Mouse (Mus musculus): ENCODE results near the gene Kalrn. TPM values are rescaled to one million over a fixed set of nuclear protein-coding genes. Genes with fewer than 3 reads are reported as not detected.
A peak's percentile ranks its signal among the peaks of the same experiment; 100 is the strongest.

Gene Kalrn
- polyA plus RNA-seq, 1 experiment from 2014 or later, result 44.6 TPM

DNA sequence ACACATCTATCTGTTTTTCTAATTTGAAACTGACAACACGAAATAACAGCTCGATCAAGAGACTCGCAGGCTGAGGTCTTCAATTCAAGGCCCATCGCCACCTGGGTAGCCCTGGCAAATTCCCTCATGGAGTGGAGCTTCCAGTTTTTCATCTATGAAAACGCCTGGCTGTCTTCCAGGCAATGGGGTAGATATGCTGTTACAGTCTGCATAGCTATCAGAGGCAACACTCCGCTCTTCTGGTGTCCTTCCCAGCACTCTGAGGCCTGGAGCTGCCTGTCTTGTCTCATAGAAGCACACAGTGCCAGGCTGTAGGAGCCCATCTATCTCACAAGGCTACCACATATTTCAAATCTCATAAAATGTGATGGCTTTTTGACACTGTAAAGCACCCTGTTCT lies 87.8 kb downstream of the Kalrn start:
- Histone ChIP-seq H3K4me3 (replicated peaks; ENCODE audit: low read depth, low read length) (no peak overlapping the region), H3K9ac (replicated peaks; ENCODE audit: low read length) (no peak overlapping the region), H3K4me1 (ENCODE audit: control insufficient read depth, insufficient read depth, low read length) (peaks cover 16% of the 10 kb centered on the region), H3K4me2 (ENCODE audit: low read length) (no peak overlapping the region), H3K9me3 (ENCODE audit: control insufficient read depth, low read length) (no peaks in the 10 kb centered on the region), H3K27ac (replicated peaks; ENCODE audit: low read depth, low read length) (0 out of 2 replicates have a peak overlapping the region, but pooled peaks have one; percentile 8), H3K36me3 (ENCODE audit: control insufficient read depth, insufficient read depth, low read length) (no peaks in the 10 kb centered on the region), H3K27me3 (ENCODE audit: control insufficient read depth, insufficient read depth, low read length) (no peaks in the 10 kb centered on the region)
- ATAC-seq (ENCODE audit: low FRiP score, low TSS enrichment) (no peak), DNase-seq (peak; percentile 46)
- WGBS, result 78% methylated on average over 6 of the region's 6 CpGs

DNA sequence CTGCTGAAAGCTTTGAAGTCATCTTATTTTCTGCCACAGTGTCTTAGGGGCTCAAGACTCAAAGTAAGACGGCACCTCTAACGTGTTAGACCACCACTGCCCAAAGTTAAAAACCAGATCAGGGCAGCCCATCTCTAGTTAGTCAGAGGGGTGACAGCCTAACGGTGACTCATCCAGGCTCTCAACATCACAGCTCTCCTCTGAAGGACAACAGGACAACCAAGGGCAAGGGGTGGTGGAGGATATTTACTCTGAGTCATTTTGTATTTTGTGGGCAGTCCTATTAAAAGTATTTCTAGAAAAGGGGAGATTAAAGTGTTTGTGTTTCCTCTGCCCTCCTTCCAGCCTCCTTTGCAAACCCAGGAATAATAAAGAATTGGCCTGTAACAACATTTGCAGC lies 88.4 kb downstream of the Kalrn start:
- DNase-seq (no peak), ATAC-seq (ENCODE audit: low FRiP score, low TSS enrichment) (no peak)
- Histone ChIP-seq H3K27ac (replicated peaks; ENCODE audit: low read depth, low read length) (0 out of 2 replicates have a peak overlapping the region, but pooled peaks have one; percentile 8), H3K9me3 (ENCODE audit: control insufficient read depth, low read length) (no peaks in the 10 kb centered on the region), H3K9ac (replicated peaks; ENCODE audit: low read length) (no peak overlapping the region), H3K4me2 (ENCODE audit: low read length) (no peak overlapping the region), H3K4me3 (replicated peaks; ENCODE audit: low read depth, low read length) (no peak overlapping the region), H3K4me1 (ENCODE audit: control insufficient read depth, insufficient read depth, low read length) (peaks cover 16% of the 10 kb centered on the region), H3K27me3 (ENCODE audit: control insufficient read depth, insufficient read depth, low read length) (no peaks in the 10 kb centered on the region), H3K36me3 (ENCODE audit: control insufficient read depth, insufficient read depth, low read length) (no peaks in the 10 kb centered on the region)
- whole genome bisulfite sequencing, result 70% methylated on average over 3 of the region's 3 CpGs

- Histone ChIP-seq H3K36me3 (ENCODE audit: control insufficient read depth, insufficient read depth, low read length) (no peaks in the 10 kb centered on the region), H3K9me3 (ENCODE audit: control insufficient read depth, low read length) (no peaks in the 10 kb centered on the region), H3K9ac (replicated peaks; ENCODE audit: low read length) (no peak overlapping the region), H3K4me3 (replicated peaks; ENCODE audit: low read depth, low read length) (no peak overlapping the region), H3K4me2 (ENCODE audit: low read length) (no peak overlapping the region), H3K27me3 (ENCODE audit: control insufficient read depth, insufficient read depth, low read length) (no peaks in the 10 kb centered on the region), H3K4me1 (ENCODE audit: control insufficient read depth, insufficient read depth, low read length) (peaks cover 16% of the 10 kb centered on the region), H3K27ac (replicated peaks; ENCODE audit: low read depth, low read length) (no peak overlapping the region)
- 95% methylated on average over 1 of the region's 1 CpGs for WGBS
- ATAC-seq (ENCODE audit: low FRiP score, low TSS enrichment) (no peak), DNase-seq (no peak)
Measured at GRCm38 (mm10) chr16:34484213-34484612, 89.1 kb downstream of the Kalrn start.

GRCm38 (mm10) chr16:34483716-34484115 lies 89.6 kb downstream of the Kalrn start:
- WGBS, result 69% methylated on average over 6 of the region's 6 CpGs
- no peak overlapping the region for H3K9ac ChIP-seq (replicated peaks; ENCODE audit: low read length)
- no peaks in the 10 kb centered on the region for H3K36me3 ChIP-seq (ENCODE audit: control insufficient read depth, insufficient read depth, low read length)
- no peak overlapping the region for H3K27ac ChIP-seq (replicated peaks; ENCODE audit: low read depth, low read length)
- no peaks in the 10 kb centered on the region for H3K9me3 ChIP-seq (ENCODE audit: control insufficient read depth, low read length)
- H3K4me2 ChIP-seq (ENCODE audit: low read length), result no peak overlapping the region
- no peaks in the 10 kb centered on the region for H3K27me3 ChIP-seq (ENCODE audit: control insufficient read depth, insufficient read depth, low read length)
- H3K4me3 ChIP-seq (replicated peaks; ENCODE audit: low read depth, low read length), result no peak overlapping the region
- peaks cover 16% of the 10 kb centered on the region for H3K4me1 ChIP-seq (ENCODE audit: control insufficient read depth, insufficient read depth, low read length)
- no peak for DNase-seq
- no peak for ATAC-seq (ENCODE audit: low FRiP score, low TSS enrichment)

GRCm38 (mm10) chr16:34474741-34475140 lies 98.6 kb downstream of the Kalrn start:
- DNase-seq, result no peak
- WGBS, result 62% methylated on average over 4 of the region's 4 CpGs
- Histone ChIP-seq H3K36me3 (ENCODE audit: control insufficient read depth, insufficient read depth, low read length) (no peaks in the 10 kb centered on the region), H3K9me3 (ENCODE audit: control insufficient read depth, low read length) (no peaks in the 10 kb centered on the region), H3K4me1 (ENCODE audit: control insufficient read depth, insufficient read depth, low read length) (peaks cover 57% of the 10 kb centered on the region), H3K4me2 (ENCODE audit: low read length) (no peak overlapping the region), H3K9ac (replicated peaks; ENCODE audit: low read length) (no peak overlapping the region), H3K27ac (replicated peaks; ENCODE audit: low read depth, low read length) (no peak overlapping the region; the same call in 1 of the 2 replicates), H3K27me3 (ENCODE audit: control insufficient read depth, insufficient read depth, low read length) (no peaks in the 10 kb centered on the region), H3K4me3 (replicated peaks; ENCODE audit: low read depth, low read length) (no peak overlapping the region)
- ATAC-seq (ENCODE audit: low FRiP score, low TSS enrichment), result no peak

DNA sequence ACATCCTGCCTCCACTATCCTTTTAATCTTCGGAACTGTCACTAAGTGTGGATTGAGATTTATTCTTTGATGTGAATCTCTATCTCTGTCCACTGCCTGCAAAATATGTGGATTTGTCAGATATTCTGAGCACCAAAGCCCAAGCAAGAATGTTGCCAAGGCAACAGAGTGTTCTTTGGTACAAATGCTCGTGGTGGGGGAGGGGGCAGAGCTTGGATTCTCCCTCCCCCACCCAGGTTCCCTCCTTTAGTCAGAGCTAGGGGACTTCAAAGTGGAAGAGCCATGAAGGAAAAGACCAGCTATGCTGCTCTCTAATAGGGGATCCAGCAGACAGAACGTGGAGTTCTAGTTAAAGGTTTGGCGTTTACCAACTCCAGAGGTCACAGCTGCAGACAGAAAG lies 99.4 kb downstream of the Kalrn start:
- Histone ChIP-seq H3K4me1 (ENCODE audit: control insufficient read depth, insufficient read depth, low read length) (peaks cover 65% of the 10 kb centered on the region), H3K9me3 (ENCODE audit: control insufficient read depth, low read length) (no peaks in the 10 kb centered on the region), H3K4me3 (replicated peaks; ENCODE audit: low read depth, low read length) (no peak overlapping the region), H3K27me3 (ENCODE audit: control insufficient read depth, insufficient read depth, low read length) (no peaks in the 10 kb centered on the region), H3K27ac (replicated peaks; ENCODE audit: low read depth, low read length) (peak overlapping the region; percentile 67), H3K36me3 (ENCODE audit: control insufficient read depth, insufficient read depth, low read length) (no peaks in the 10 kb centered on the region), H3K4me2 (ENCODE audit: low read length) (peak overlapping the region; percentile 20; the same call in 1 of the 2 replicates), H3K9ac (replicated peaks; ENCODE audit: low read length) (no peak overlapping the region)
- peak; percentile 78 for DNase-seq
- 26% methylated on average over 4 of the region's 4 CpGs for WGBS
- ATAC-seq (ENCODE audit: low FRiP score, low TSS enrichment), result no peak

DNA sequence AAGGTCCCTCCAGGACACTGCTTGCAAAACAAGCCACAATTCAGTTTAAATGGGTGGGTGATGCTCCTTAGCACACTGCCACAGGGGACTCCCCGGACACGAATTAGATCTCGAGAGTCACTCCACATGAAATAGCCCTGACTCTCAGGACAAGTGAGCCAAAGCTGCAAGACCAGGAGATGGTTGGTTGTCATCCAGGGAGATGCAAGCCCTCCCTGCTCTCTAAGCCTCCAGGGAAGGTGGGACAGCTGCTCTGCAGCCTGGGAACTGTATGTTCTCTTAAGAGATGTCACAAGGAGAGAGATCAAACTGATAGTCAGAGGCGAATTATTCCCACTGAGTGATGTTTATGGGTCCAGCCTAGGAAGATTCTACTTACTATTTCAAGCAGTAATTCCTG lies 101.9 kb downstream of the Kalrn start:
- no peak overlapping the region for H3K9ac ChIP-seq (replicated peaks; ENCODE audit: low read length)
- WGBS, result 84% methylated on average over 4 of the region's 4 CpGs
- no peak for DNase-seq
- H3K4me2 ChIP-seq (ENCODE audit: low read length), result no peak overlapping the region
- no peaks in the 10 kb centered on the region for H3K36me3 ChIP-seq (ENCODE audit: control insufficient read depth, insufficient read depth, low read length)
- H3K27ac ChIP-seq (replicated peaks; ENCODE audit: low read depth, low read length), result no peak overlapping the region
- peaks cover 88% of the 10 kb centered on the region for H3K4me1 ChIP-seq (ENCODE audit: control insufficient read depth, insufficient read depth, low read length)
- ATAC-seq (ENCODE audit: low FRiP score, low TSS enrichment), result no peak
- H3K4me3 ChIP-seq (replicated peaks; ENCODE audit: low read depth, low read length), result no peak overlapping the region
- no peaks in the 10 kb centered on the region for H3K9me3 ChIP-seq (ENCODE audit: control insufficient read depth, low read length)
- no peaks in the 10 kb centered on the region for H3K27me3 ChIP-seq (ENCODE audit: control insufficient read depth, insufficient read depth, low read length)

- Histone ChIP-seq H3K27me3 (ENCODE audit: control insufficient read depth, insufficient read depth, low read length) (no peaks in the 10 kb centered on the region), H3K4me2 (ENCODE audit: low read length) (no peak overlapping the region), H3K9ac (replicated peaks; ENCODE audit: low read length) (no peak overlapping the region), H3K4me3 (replicated peaks; ENCODE audit: low read depth, low read length) (no peak overlapping the region), H3K9me3 (ENCODE audit: control insufficient read depth, low read length) (no peaks in the 10 kb centered on the region), H3K36me3 (ENCODE audit: control insufficient read depth, insufficient read depth, low read length) (no peaks in the 10 kb centered on the region), H3K4me1 (ENCODE audit: control insufficient read depth, insufficient read depth, low read length) (peaks cover 87% of the 10 kb centered on the region), H3K27ac (replicated peaks; ENCODE audit: low read depth, low read length) (0 out of 2 replicates have a peak overlapping the region, but pooled peaks have one; percentile 21)
- WGBS, result 71% methylated on average over 5 of the region's 5 CpGs
- DNase-seq, result no peak
- ATAC-seq (ENCODE audit: low FRiP score, low TSS enrichment), result no peak
Measured at GRCm38 (mm10) chr16:34470343-34470742, 103.0 kb downstream of the Kalrn start.

DNA sequence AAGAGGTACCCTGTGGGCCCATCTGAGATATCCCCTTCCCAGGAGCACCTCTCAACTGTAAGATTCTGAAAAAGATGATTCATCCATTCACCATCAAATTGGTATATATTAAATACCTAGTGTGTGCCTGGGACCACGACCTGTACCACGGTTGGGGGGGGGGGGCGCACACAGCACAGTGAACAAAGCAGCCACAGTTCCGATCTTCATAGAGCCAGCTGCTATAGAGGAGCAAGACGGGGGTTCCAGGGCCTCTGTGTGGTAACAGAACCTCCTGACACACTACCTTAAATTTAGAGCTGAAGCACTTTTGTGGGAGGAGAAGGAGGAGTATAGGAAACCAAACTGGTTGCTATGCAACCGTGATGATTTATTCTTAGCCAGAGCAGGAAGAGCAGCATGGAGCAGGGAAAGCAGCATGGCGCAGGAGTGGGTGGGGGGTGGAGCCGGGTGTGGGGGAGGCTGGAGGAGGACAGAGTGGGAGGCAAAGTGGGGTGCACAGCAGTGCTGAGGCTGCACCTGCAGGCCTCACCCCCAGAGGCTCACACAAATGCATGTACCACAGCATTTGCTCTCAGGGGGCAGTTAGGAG lies 104.0 kb downstream of the Kalrn start:
- Histone ChIP-seq H3K27me3 (ENCODE audit: control insufficient read depth, insufficient read depth, low read length) (no peaks in the 10 kb centered on the region), H3K9ac (replicated peaks; ENCODE audit: low read length) (no peak overlapping the region), H3K9me3 (ENCODE audit: control insufficient read depth, low read length) (no peaks in the 10 kb centered on the region), H3K36me3 (ENCODE audit: control insufficient read depth, insufficient read depth, low read length) (no peaks in the 10 kb centered on the region), H3K4me3 (replicated peaks; ENCODE audit: low read depth, low read length) (no peak overlapping the region), H3K4me1 (ENCODE audit: control insufficient read depth, insufficient read depth, low read length) (peaks cover 77% of the 10 kb centered on the region), H3K4me2 (ENCODE audit: low read length) (peak overlapping the region; percentile 30), H3K27ac (replicated peaks; ENCODE audit: low read depth, low read length) (0 out of 2 replicates have a peak overlapping the region, but pooled peaks have one; percentile 21)
- ATAC-seq (ENCODE audit: low FRiP score, low TSS enrichment) (peak; percentile 62; the same call in 1 of the 2 replicates), DNase-seq (peak; percentile 73)
- WGBS, result 26% methylated on average over 8 of the region's 8 CpGs
